Mouse (Mus musculus): ENCODE measurements at regions not wholly inside any gene's neighbourhood (a gene's known extent, or its start where the extent isn't known, plus 50 kb on each side); places are given as distances from the start of the nearest gene placed in this dataset.

- Histone ChIP-seq H3K4me1 (ENCODE audit: control insufficient read depth, insufficient read depth, low read length) (no peaks in the 10 kb centered on the region), H3K36me3 (ENCODE audit: control insufficient read depth, insufficient read depth, low read length) (no peaks in the 10 kb centered on the region), H3K4me2 (replicated peaks; ENCODE audit: low read depth, low read length) (no peak overlapping the region), H3K9me3 (ENCODE audit: control insufficient read depth, low read depth, low read length) (no peaks in the 10 kb centered on the region), H3K4me3 (ENCODE audit: low read depth, low read length) (no peak overlapping the region), H3K9ac (replicated peaks; ENCODE audit: low read depth, low read length) (no peak overlapping the region), H3K27me3 (ENCODE audit: control insufficient read depth, insufficient read depth, low read length) (no peaks in the 10 kb centered on the region), H3K27ac (ENCODE audit: low read length) (no peak overlapping the region)
- WGBS = 70% methylated on average over 6 of the region's 6 CpGs
- no peak for ATAC-seq (ENCODE audit: insufficient number of reproducible peaks, insufficient read depth, low FRiP score, low read depth)
Measured at GRCm38 (mm10) chr14:61862931-61863330, 255.7 kb downstream of the Kcnrg start.

DNA sequence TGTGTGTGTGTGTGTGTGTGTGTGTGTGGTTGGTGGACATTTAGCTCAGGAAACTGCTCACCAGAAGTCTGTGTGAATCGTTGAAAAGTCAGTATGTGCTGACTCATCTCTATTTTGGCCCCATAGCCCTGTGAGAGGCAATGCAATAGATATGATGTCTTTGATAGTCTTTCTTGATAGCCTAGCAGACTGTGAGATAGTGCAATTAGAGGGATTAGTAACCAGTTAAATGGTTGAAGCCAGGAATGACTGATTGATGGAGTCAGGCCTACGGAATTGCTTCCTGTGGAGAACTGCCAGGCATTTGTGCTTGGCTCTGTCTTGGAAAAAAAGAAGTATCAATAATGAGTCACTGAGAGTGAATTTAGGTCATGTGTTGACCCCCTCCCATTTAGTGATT lies 256.2 kb downstream of the Kcnrg start:
- Histone ChIP-seq H3K9me3 (ENCODE audit: control insufficient read depth, low read depth, low read length) (no peaks in the 10 kb centered on the region), H3K4me3 (ENCODE audit: low read depth, low read length) (no peak overlapping the region), H3K27me3 (ENCODE audit: control insufficient read depth, insufficient read depth, low read length) (no peaks in the 10 kb centered on the region), H3K27ac (ENCODE audit: low read length) (no peak overlapping the region), H3K4me2 (replicated peaks; ENCODE audit: low read depth, low read length) (no peak overlapping the region), H3K4me1 (ENCODE audit: control insufficient read depth, insufficient read depth, low read length) (no peaks in the 10 kb centered on the region), H3K36me3 (ENCODE audit: control insufficient read depth, insufficient read depth, low read length) (no peaks in the 10 kb centered on the region), H3K9ac (replicated peaks; ENCODE audit: low read depth, low read length) (no peak overlapping the region)
- ATAC-seq (ENCODE audit: insufficient number of reproducible peaks, insufficient read depth, low FRiP score, low read depth) = no peak
- WGBS = 46% methylated on average over 2 of the region's 2 CpGs

DNA sequence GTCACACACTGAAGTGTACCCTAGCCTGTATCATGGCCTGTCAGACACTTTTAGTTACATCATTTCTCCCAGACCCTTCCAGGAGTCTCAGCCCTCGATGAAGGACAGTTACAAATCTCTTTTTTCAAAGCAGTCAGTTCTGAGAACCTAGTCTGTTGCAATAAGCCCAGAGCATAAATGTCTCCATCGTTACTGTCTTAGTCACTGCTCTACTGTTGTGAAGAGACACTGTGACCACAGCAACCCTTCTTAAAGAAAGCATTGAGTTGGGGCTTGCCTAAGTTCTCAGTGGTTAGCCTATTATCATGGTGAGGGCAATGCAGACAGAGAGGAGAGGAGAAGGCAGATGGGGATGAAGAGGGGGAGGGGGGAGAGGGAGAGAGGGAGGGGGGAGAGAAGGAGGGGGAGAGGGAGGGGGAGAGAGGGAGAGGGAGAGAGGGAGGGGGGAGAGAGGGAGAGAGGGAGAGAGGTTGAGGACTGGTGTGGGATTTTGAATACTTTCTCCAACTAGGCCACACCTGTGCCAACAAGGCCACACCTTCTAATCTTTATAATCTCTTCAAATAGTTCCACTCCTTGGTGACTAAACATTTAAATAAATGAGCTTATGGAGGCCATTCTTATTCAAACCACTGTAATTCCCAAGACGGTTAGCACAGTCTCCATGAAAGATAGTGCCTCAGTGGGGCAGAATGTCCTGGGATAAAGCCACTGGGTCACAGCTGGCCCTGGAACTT lies 259.4 kb downstream of the Kcnrg start:
- 54% methylated on average over 3 of the region's 3 CpGs for WGBS
- ATAC-seq (ENCODE audit: insufficient number of reproducible peaks, insufficient read depth, low FRiP score, low read depth) = peak; percentile 75
- Histone ChIP-seq H3K36me3 (ENCODE audit: control insufficient read depth, insufficient read depth, low read length) (no peaks in the 10 kb centered on the region), H3K4me3 (ENCODE audit: low read depth, low read length) (no peak overlapping the region), H3K9me3 (ENCODE audit: control insufficient read depth, low read depth, low read length) (no peaks in the 10 kb centered on the region), H3K9ac (replicated peaks; ENCODE audit: low read depth, low read length) (no peak overlapping the region), H3K27ac (ENCODE audit: low read length) (no peak overlapping the region), H3K4me2 (replicated peaks; ENCODE audit: low read depth, low read length) (no peak overlapping the region), H3K27me3 (ENCODE audit: control insufficient read depth, insufficient read depth, low read length) (no peaks in the 10 kb centered on the region), H3K4me1 (ENCODE audit: control insufficient read depth, insufficient read depth, low read length) (no peaks in the 10 kb centered on the region)

DNA sequence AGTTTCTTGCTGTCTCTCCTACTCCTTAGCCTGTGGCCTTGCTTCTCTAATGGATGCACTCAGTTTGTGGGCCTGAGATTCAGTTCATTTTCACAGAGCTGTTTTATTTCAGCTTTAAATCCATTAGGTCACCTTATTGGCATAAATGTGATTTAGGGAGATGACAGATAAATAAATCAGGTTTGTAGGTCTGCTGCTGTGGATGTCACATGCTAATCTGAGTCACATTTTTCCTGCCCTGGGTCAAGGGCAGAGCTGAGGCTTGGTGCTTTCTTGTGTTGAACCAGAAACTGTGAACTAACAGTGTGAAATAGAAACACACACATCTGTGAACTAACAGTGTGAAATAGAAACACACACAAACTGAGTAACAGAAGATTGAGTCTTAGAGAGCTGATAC lies 266.9 kb downstream of the Kcnrg start:
- Histone ChIP-seq H3K27ac (ENCODE audit: low read length) (no peak overlapping the region), H3K9ac (replicated peaks; ENCODE audit: low read depth, low read length) (no peak overlapping the region)
- no peak for ATAC-seq (ENCODE audit: insufficient number of reproducible peaks, insufficient read depth, low FRiP score, low read depth)

DNA sequence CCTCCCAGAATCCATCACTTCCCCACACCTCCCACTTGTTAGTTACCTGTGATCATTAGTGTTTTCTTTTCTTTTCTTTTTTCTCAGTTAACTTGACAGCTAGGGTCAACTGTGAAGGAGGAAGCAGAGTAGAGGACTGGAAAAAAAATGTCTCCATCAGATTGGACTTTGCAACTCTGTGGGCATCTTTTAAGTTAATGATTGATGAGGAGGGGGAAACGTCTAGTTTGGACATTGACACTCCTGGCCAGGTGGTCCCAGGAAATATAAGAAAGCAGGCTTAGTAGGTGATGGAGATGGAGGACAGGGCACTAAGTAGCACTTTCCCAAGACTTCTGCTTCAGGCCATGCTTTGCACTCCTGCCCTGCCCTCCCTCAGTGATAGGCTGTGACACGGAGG lies 272.2 kb downstream of the Kcnrg start:
- Histone ChIP-seq H3K4me3 (ENCODE audit: low read depth, low read length) (no peak overlapping the region), H3K4me1 (ENCODE audit: control insufficient read depth, insufficient read depth, low read length) (no peaks in the 10 kb centered on the region), H3K9me3 (ENCODE audit: control insufficient read depth, low read depth, low read length) (no peaks in the 10 kb centered on the region), H3K27ac (ENCODE audit: low read length) (no peak overlapping the region), H3K27me3 (ENCODE audit: control insufficient read depth, insufficient read depth, low read length) (no peaks in the 10 kb centered on the region), H3K9ac (replicated peaks; ENCODE audit: low read depth, low read length) (no peak overlapping the region), H3K4me2 (replicated peaks; ENCODE audit: low read depth, low read length) (no peak overlapping the region), H3K36me3 (ENCODE audit: control insufficient read depth, insufficient read depth, low read length) (no peaks in the 10 kb centered on the region)
- ATAC-seq (ENCODE audit: insufficient number of reproducible peaks, insufficient read depth, low FRiP score, low read depth) = no peak
- 44% methylated on average over 2 of the region's 2 CpGs for WGBS

More for the DNA sequence above, 266.9 kb downstream of the Kcnrg start:
- Histone ChIP-seq H3K4me2 (replicated peaks; ENCODE audit: low read depth, low read length) (no peak overlapping the region), H3K4me3 (ENCODE audit: low read depth, low read length) (no peak overlapping the region), H3K36me3 (ENCODE audit: control insufficient read depth, insufficient read depth, low read length) (no peaks in the 10 kb centered on the region), H3K4me1 (ENCODE audit: control insufficient read depth, insufficient read depth, low read length) (no peaks in the 10 kb centered on the region), H3K9me3 (ENCODE audit: control insufficient read depth, low read depth, low read length) (no peaks in the 10 kb centered on the region), H3K27me3 (ENCODE audit: control insufficient read depth, insufficient read depth, low read length) (no peaks in the 10 kb centered on the region)

- no peak for ATAC-seq (ENCODE audit: insufficient number of reproducible peaks, insufficient read depth, low FRiP score, low read depth)
Measured at GRCm38 (mm10) chr14:61880514-61881259, 273.4 kb downstream of the Kcnrg start.

DNA sequence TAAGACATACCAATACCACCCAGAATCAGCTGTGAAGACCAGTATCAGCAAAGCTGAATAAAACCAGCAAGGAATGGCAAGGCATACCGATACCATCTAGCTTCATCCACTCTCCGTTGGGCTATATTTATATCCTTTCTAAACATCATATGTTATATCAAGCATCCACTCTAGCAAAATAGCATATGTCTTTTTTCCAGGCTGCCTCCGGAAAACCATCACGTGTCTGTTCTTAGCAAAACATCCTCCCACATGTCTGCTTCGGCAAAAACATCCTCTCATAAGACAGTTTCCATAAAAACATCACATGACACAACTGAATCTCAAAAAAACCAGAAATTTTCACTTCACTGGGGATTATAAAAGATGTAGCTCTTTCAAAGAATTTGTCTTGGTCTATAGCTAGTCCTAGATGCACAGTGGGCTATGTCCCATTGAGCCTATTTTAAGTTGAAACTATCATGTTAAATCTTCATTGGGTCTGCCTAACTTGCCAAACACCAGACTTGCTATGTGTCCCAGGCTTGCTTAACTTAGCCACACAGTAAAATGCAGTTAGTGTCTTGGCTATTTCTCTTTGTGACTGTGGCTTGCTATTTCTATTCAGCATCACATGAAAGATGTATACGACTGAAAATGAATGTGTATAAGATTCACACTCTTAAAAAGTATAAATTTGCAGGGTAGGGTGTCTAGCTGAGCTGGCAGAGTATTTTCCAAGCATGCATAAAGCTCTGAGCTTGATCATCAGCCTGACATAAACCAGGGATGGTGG lies 278.2 kb downstream of the Kcnrg start:
- Histone ChIP-seq H3K27me3 (ENCODE audit: control insufficient read depth, insufficient read depth, low read length) (no peaks in the 10 kb centered on the region), H3K4me1 (ENCODE audit: control insufficient read depth, insufficient read depth, low read length) (no peaks in the 10 kb centered on the region), H3K27ac (ENCODE audit: low read length) (no peak overlapping the region), H3K9me3 (ENCODE audit: control insufficient read depth, low read depth, low read length) (no peaks in the 10 kb centered on the region), H3K4me3 (ENCODE audit: low read depth, low read length) (no peak overlapping the region), H3K4me2 (replicated peaks; ENCODE audit: low read depth, low read length) (no peak overlapping the region), H3K36me3 (ENCODE audit: control insufficient read depth, insufficient read depth, low read length) (no peaks in the 10 kb centered on the region), H3K9ac (replicated peaks; ENCODE audit: low read depth, low read length) (no peak overlapping the region)
- ATAC-seq (ENCODE audit: insufficient number of reproducible peaks, insufficient read depth, low FRiP score, low read depth) = no peak
- 72% methylated on average over 6 of the region's 6 CpGs for WGBS

More at GRCm38 (mm10) chr14:61880514-61881259, 273.4 kb downstream of the Kcnrg start:
- H3K4me2 ChIP-seq (replicated peaks; ENCODE audit: low read depth, low read length) = no peak overlapping the region
- 47% methylated on average over 9 of the region's 9 CpGs for WGBS
- no peaks in the 10 kb centered on the region for H3K36me3 ChIP-seq (ENCODE audit: control insufficient read depth, insufficient read depth, low read length)
- H3K27me3 ChIP-seq (ENCODE audit: control insufficient read depth, insufficient read depth, low read length) = no peaks in the 10 kb centered on the region
- H3K9me3 ChIP-seq (ENCODE audit: control insufficient read depth, low read depth, low read length) = no peaks in the 10 kb centered on the region
- no peaks in the 10 kb centered on the region for H3K4me1 ChIP-seq (ENCODE audit: control insufficient read depth, insufficient read depth, low read length)
- H3K9ac ChIP-seq (replicated peaks; ENCODE audit: low read depth, low read length) = no peak overlapping the region
- no peak overlapping the region for H3K4me3 ChIP-seq (ENCODE audit: low read depth, low read length)
- no peak overlapping the region for H3K27ac ChIP-seq (ENCODE audit: low read length)

DNA sequence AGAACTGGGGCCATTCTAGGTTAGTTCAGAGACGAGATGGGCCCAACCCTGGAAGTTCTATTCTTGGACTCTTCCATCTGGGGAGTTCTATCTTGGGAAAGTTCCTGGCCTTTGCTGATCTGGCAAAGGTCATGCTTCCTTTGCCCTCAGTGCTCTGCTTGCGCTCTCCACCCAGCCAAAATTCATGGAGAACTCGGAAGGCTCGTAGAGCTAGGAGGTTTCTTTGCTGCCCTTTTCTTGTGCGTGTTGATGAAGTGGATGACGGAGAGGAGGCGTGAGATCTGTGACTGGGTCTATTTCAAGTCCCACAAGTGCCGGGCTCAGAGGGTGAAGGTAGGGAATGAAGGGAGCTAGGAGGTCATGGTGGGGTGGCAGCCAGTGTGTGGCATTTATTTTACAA lies 282.4 kb downstream of the Kcnrg start:
- no peak overlapping the region for H3K9ac ChIP-seq (replicated peaks; ENCODE audit: low read depth, low read length)
- H3K36me3 ChIP-seq (ENCODE audit: control insufficient read depth, insufficient read depth, low read length) = no peaks in the 10 kb centered on the region
- H3K27me3 ChIP-seq (ENCODE audit: control insufficient read depth, insufficient read depth, low read length) = no peaks in the 10 kb centered on the region
- no peak for ATAC-seq (ENCODE audit: insufficient number of reproducible peaks, insufficient read depth, low FRiP score, low read depth)
- H3K4me2 ChIP-seq (replicated peaks; ENCODE audit: low read depth, low read length) = no peak overlapping the region
- no peaks in the 10 kb centered on the region for H3K9me3 ChIP-seq (ENCODE audit: control insufficient read depth, low read depth, low read length)
- no peak overlapping the region for H3K4me3 ChIP-seq (ENCODE audit: low read depth, low read length)
- WGBS = 71% methylated on average over 8 of the region's 8 CpGs
- H3K4me1 ChIP-seq (ENCODE audit: control insufficient read depth, insufficient read depth, low read length) = no peaks in the 10 kb centered on the region
- no peak overlapping the region for H3K27ac ChIP-seq (ENCODE audit: low read length)
